Mouse (Mus musculus): ENCODE measurements around the gene Galnt14. TPM values are rescaled to one million over a fixed set of nuclear protein-coding genes. Genes with fewer than 3 reads are reported as not detected.

Galnt14 gene
- polyA plus RNA-seq, 1 experiment: 3.0 TPM

DNA sequence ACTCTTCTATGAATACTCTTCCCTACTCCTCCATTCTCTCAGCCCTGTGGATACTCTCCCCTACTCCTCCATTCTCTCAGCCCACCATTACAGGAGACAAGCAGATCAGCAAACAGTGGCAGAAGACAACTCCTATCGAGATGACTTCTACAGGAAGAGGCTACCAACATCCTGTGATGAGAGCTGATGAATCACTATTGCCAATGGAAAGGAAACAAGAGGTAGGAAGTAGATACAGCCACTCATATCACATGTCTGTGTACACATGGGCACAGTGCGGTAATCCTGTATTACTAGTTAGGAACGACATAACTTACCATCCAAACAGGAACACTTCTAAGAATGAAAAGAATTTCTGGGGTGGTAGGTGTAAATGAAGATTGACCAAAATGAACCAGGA lies 53.9 kb downstream of the Galnt14 start:
- Histone ChIP-seq H3K4me1 (ENCODE audit: control insufficient read depth, insufficient read depth, low read length) (no peaks in the 10 kb centered on the region), H3K36me3 (ENCODE audit: control insufficient read depth, insufficient read depth, low read length, poor library complexity, severe bottlenecking) (no peaks in the 10 kb centered on the region), H3K9ac (ENCODE audit: low read depth, poor library complexity, severe bottlenecking) (no peak overlapping the region), H3K4me3 (ENCODE audit: low read depth, low read length) (no peak overlapping the region), H3K27ac (ENCODE audit: insufficient read depth, low read length) (no peak overlapping the region), H3K27me3 (ENCODE audit: control insufficient read depth, insufficient read depth, low read length, poor library complexity, severe bottlenecking) (no peaks in the 10 kb centered on the region), H3K9me3 (replicated peaks; ENCODE audit: control insufficient read depth, insufficient read depth, low read length, poor library complexity, severe bottlenecking) (no peaks in the 10 kb centered on the region)
- TF ChIP-seq CTCF (IDR thresholded peaks at IDR 0.05; ENCODE audit: low read depth, low read length) (no peak), EP300 (IDR thresholded peaks at IDR 0.05; ENCODE audit: insufficient read depth, low read depth, low read length) (no peak), POLR2A (IDR thresholded peaks at IDR 0.05; ENCODE audit: insufficient read depth, low read length) (no peak)

DNA sequence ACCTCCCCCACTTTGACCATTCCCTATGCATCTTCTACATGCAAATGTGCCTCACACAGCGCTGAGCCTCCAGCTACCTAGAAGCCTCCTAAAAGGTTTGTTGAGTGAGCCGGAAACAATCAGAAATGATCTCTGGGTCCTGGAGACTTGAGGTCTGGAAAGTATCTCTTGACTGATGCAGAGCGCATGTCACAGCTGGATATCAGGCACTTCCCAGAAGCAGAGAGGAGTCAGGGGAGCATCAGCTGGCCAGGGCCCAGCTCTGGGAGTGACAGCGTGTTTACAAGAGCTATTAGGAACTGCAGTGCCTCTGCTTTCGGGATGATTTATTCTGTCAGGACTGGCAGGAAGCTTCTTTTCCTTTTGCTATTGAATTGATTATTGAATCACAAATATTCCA lies 56.0 kb downstream of the Galnt14 start:
- H3K9me3 ChIP-seq (replicated peaks; ENCODE audit: control insufficient read depth, insufficient read depth, low read length, poor library complexity, severe bottlenecking): no peaks in the 10 kb centered on the region
- no peak overlapping the region for H3K27ac ChIP-seq (ENCODE audit: insufficient read depth, low read length)
- no peak overlapping the region for H3K9ac ChIP-seq (ENCODE audit: low read depth, poor library complexity, severe bottlenecking)
- TF ChIP-seq EP300 (IDR thresholded peaks at IDR 0.05; ENCODE audit: insufficient read depth, low read depth, low read length) (no peak), CTCF (IDR thresholded peaks at IDR 0.05; ENCODE audit: low read depth, low read length) (no peak), POLR2A (IDR thresholded peaks at IDR 0.05; ENCODE audit: insufficient read depth, low read length) (no peak)
- H3K4me1 ChIP-seq (ENCODE audit: control insufficient read depth, insufficient read depth, low read length): no peaks in the 10 kb centered on the region
- no peak overlapping the region for H3K4me3 ChIP-seq (ENCODE audit: low read depth, low read length)
- no peaks in the 10 kb centered on the region for H3K27me3 ChIP-seq (ENCODE audit: control insufficient read depth, insufficient read depth, low read length, poor library complexity, severe bottlenecking)
- H3K36me3 ChIP-seq (ENCODE audit: control insufficient read depth, insufficient read depth, low read length, poor library complexity, severe bottlenecking): no peaks in the 10 kb centered on the region

DNA sequence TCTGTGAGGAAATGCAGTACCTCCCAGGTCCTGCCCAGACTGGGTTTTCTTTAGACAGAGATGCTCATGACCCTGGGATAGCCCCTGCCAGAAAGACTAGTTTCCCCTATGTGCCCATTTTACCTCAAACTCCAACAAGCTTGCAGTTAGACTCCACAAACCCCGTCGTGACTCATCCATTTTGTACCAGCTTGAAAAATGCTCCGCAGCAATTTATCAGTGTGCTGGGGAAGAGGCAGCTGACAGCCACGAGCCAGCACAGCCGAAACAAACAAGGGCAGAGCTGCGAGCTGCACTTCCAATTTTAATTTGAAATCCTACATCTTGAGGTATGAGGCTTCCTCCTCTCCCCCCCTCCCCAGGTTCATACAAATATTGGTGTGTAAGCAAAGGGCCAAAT lies 60.9 kb downstream of the Galnt14 start:
- no peak overlapping the region for H3K27ac ChIP-seq (ENCODE audit: insufficient read depth, low read length)
- no peak overlapping the region for H3K9ac ChIP-seq (ENCODE audit: low read depth, poor library complexity, severe bottlenecking)
- no peak overlapping the region for H3K4me3 ChIP-seq (ENCODE audit: low read depth, low read length)
- H3K9me3 ChIP-seq (replicated peaks; ENCODE audit: control insufficient read depth, insufficient read depth, low read length, poor library complexity, severe bottlenecking): no peaks in the 10 kb centered on the region
- no peaks in the 10 kb centered on the region for H3K4me1 ChIP-seq (ENCODE audit: control insufficient read depth, insufficient read depth, low read length)
- TF ChIP-seq CTCF (IDR thresholded peaks at IDR 0.05; ENCODE audit: low read depth, low read length) (no peak), POLR2A (IDR thresholded peaks at IDR 0.05; ENCODE audit: insufficient read depth, low read length) (no peak), EP300 (IDR thresholded peaks at IDR 0.05; ENCODE audit: insufficient read depth, low read depth, low read length) (no peak)
- H3K36me3 ChIP-seq (ENCODE audit: control insufficient read depth, insufficient read depth, low read length, poor library complexity, severe bottlenecking): no peaks in the 10 kb centered on the region
- H3K27me3 ChIP-seq (ENCODE audit: control insufficient read depth, insufficient read depth, low read length, poor library complexity, severe bottlenecking): no peaks in the 10 kb centered on the region

DNA sequence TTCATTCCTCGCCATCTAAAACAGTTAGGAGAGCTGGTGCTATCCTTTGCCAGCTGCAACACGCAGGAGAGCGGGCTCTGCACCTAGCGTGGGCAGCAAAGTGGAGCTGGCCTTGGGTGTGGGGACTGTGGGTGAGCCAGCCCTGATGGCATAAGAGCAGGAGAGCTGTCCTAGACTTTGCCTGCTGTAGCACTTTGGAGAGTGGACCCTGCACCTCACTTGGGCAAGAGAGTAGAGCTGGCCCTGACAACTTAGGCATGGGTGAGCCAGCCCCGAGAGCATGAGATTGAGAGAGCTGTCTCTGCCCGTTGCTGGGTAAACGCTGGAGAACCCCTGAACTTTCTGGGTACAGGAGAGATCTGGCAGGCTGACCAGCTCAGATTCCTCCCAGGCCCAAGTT lies 68.6 kb downstream of the Galnt14 start:
- H3K27ac ChIP-seq (ENCODE audit: insufficient read depth, low read length): no peak overlapping the region
- no peak for TF ChIP-seq EP300 (IDR thresholded peaks at IDR 0.05; ENCODE audit: insufficient read depth, low read depth, low read length)
- no peak for TF ChIP-seq CTCF (IDR thresholded peaks at IDR 0.05; ENCODE audit: low read depth, low read length)
- no peak for TF ChIP-seq POLR2A (IDR thresholded peaks at IDR 0.05; ENCODE audit: insufficient read depth, low read length)
- H3K4me3 ChIP-seq (ENCODE audit: low read depth, low read length): no peak overlapping the region
- H3K9me3 ChIP-seq (replicated peaks; ENCODE audit: control insufficient read depth, insufficient read depth, low read length, poor library complexity, severe bottlenecking): no peaks in the 10 kb centered on the region
- H3K27me3 ChIP-seq (ENCODE audit: control insufficient read depth, insufficient read depth, low read length, poor library complexity, severe bottlenecking): no peaks in the 10 kb centered on the region
- no peaks in the 10 kb centered on the region for H3K36me3 ChIP-seq (ENCODE audit: control insufficient read depth, insufficient read depth, low read length, poor library complexity, severe bottlenecking)
- no peak overlapping the region for H3K9ac ChIP-seq (ENCODE audit: low read depth, poor library complexity, severe bottlenecking)
- no peaks in the 10 kb centered on the region for H3K4me1 ChIP-seq (ENCODE audit: control insufficient read depth, insufficient read depth, low read length)

DNA sequence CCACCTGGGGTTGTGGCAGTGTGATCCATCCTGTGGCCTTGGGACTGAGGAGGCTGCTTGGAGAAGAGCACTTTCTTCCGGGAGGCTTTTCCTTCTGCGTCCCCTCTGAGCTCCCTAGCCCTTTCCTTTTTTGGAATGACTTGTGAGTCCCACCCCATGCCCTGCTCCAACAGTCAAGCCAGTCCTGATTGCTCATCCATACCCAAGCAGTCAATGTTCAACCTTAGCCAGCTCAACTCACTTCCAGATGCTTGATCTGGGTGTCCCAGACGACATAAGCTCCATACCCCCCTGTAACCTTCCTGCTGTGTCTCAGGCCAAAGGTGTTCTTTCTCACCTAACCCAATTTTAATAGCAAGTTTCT lies 70.2 kb downstream of the Galnt14 start:
- TF ChIP-seq EP300 (IDR thresholded peaks at IDR 0.05; ENCODE audit: insufficient read depth, low read depth, low read length): no peak
- no peak for TF ChIP-seq CTCF (IDR thresholded peaks at IDR 0.05; ENCODE audit: low read depth, low read length)
- TF ChIP-seq POLR2A (IDR thresholded peaks at IDR 0.05; ENCODE audit: insufficient read depth, low read length): no peak
- Histone ChIP-seq H3K4me3 (ENCODE audit: low read depth, low read length) (no peak overlapping the region), H3K9me3 (replicated peaks; ENCODE audit: control insufficient read depth, insufficient read depth, low read length, poor library complexity, severe bottlenecking) (no peaks in the 10 kb centered on the region), H3K27ac (ENCODE audit: insufficient read depth, low read length) (no peak overlapping the region), H3K27me3 (ENCODE audit: control insufficient read depth, insufficient read depth, low read length, poor library complexity, severe bottlenecking) (no peaks in the 10 kb centered on the region), H3K9ac (ENCODE audit: low read depth, poor library complexity, severe bottlenecking) (no peak overlapping the region), H3K4me1 (ENCODE audit: control insufficient read depth, insufficient read depth, low read length) (no peaks in the 10 kb centered on the region), H3K36me3 (ENCODE audit: control insufficient read depth, insufficient read depth, low read length, poor library complexity, severe bottlenecking) (no peaks in the 10 kb centered on the region)

DNA sequence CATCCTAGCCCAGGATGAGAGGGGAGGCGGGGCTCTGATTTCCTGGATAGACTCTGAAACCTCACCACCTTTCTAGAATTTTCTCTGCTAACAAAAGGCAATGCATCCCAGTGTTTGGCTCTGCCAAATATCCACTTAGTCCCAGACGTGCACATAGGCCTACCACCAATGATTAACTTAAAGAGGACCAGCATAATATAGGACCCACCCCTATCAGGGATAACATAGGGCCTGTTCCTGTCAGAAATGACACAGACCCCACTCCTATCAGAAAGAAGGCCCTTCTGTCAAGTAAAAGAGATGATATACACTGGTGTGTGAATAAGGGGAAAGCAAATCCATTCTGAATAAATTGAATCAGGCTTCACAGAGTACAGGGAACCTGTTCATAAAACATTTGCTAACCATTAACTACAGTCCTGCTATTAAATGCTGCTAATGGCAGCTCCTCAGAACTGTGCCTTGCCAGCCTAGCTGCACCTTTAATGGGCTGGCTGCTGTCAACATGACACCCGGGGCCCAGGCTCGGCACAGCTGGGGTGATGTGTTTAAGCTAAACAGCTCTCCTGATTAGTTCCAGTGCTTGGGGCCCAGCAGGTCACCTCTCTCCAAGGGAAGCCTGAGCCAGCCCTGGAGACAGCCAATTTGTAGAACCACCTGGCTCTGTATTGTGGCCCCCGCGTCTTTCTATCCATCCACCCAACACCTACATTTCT lies 70.7 kb downstream of the Galnt14 start:
- no peaks in the 10 kb centered on the region for H3K4me1 ChIP-seq (ENCODE audit: control insufficient read depth, insufficient read depth, low read length)
- no peaks in the 10 kb centered on the region for H3K9me3 ChIP-seq (replicated peaks; ENCODE audit: control insufficient read depth, insufficient read depth, low read length, poor library complexity, severe bottlenecking)
- no peaks in the 10 kb centered on the region for H3K36me3 ChIP-seq (ENCODE audit: control insufficient read depth, insufficient read depth, low read length, poor library complexity, severe bottlenecking)
- H3K4me3 ChIP-seq (ENCODE audit: low read depth, low read length): no peak overlapping the region
- no peak overlapping the region for H3K27ac ChIP-seq (ENCODE audit: insufficient read depth, low read length)
- TF ChIP-seq CTCF (IDR thresholded peaks at IDR 0.05; ENCODE audit: low read depth, low read length) (no peak), POLR2A (IDR thresholded peaks at IDR 0.05; ENCODE audit: insufficient read depth, low read length) (no peak), EP300 (IDR thresholded peaks at IDR 0.05; ENCODE audit: insufficient read depth, low read depth, low read length) (no peak)
- H3K9ac ChIP-seq (ENCODE audit: low read depth, poor library complexity, severe bottlenecking): no peak overlapping the region
- no peaks in the 10 kb centered on the region for H3K27me3 ChIP-seq (ENCODE audit: control insufficient read depth, insufficient read depth, low read length, poor library complexity, severe bottlenecking)
